Mouse (Mus musculus): ENCODE data around the gene Btn1a1. TPM values are rescaled to one million over a fixed set of nuclear protein-coding genes. Genes with fewer than 3 reads are reported as not detected.

Gene Btn1a1
- polyA plus RNA-seq, 1 experiment from 2014 or later, result not detected

- Histone ChIP-seq H3K27me3 (ENCODE audit: control insufficient read depth, insufficient read depth, low read length) (no peaks in the 10 kb centered on the region), H3K4me1 (ENCODE audit: control insufficient read depth, insufficient read depth, low read length) (peaks cover 6% of the 10 kb centered on the region; the same call in 1 of the 2 replicates), H3K9ac (ENCODE audit: low read length) (no peak overlapping the region), H3K36me3 (ENCODE audit: control insufficient read depth, insufficient read depth, low read length) (no peaks in the 10 kb centered on the region), H3K27ac (ENCODE audit: low read depth, low read length) (no peak overlapping the region), H3K4me3 (ENCODE audit: low read depth, low read length) (no peak overlapping the region), H3K4me2 (ENCODE audit: low read depth) (no peak overlapping the region), H3K9me3 (ENCODE audit: control insufficient read depth, low read length) (no peaks in the 10 kb centered on the region)
- DNase-seq (ENCODE audit: low spot score) (peak; percentile 55), ATAC-seq (ENCODE audit: insufficient read depth, low FRiP score, low TSS enrichment) (no peak)
- 12% methylated on average over 14 of the region's 14 CpGs for WGBS
These were observed 38.8 kb downstream of the Btn1a1 start for GRCm38 (mm10) chr13:23426922-23427321.

- no peak overlapping the region for H3K4me3 ChIP-seq (ENCODE audit: low read depth, low read length)
- DNase-seq (ENCODE audit: low spot score), result peak; percentile 63
- no peak for ATAC-seq (ENCODE audit: insufficient read depth, low FRiP score, low TSS enrichment)
These were observed 39.4 kb downstream of the Btn1a1 start for GRCm38 (mm10) chr13:23426335-23426734.

GRCm38 (mm10) chr13:23425505-23425904, 40.2 kb downstream of the Btn1a1 start:
- no peaks in the 10 kb centered on the region for H3K9me3 ChIP-seq (ENCODE audit: control insufficient read depth, low read length)
- H3K9ac ChIP-seq (ENCODE audit: low read length), result no peak overlapping the region
- peaks cover 6% of the 10 kb centered on the region; the same call in 1 of the 2 replicates for H3K4me1 ChIP-seq (ENCODE audit: control insufficient read depth, insufficient read depth, low read length)
- H3K27ac ChIP-seq (ENCODE audit: low read depth, low read length), result no peak overlapping the region
- H3K27me3 ChIP-seq (ENCODE audit: control insufficient read depth, insufficient read depth, low read length), result no peaks in the 10 kb centered on the region
- H3K4me2 ChIP-seq (ENCODE audit: low read depth), result peak overlapping the region; percentile 28
- H3K4me3 ChIP-seq (ENCODE audit: low read depth, low read length), result 0 out of 2 replicates have a peak overlapping the region, but pooled peaks have one; percentile 4
- WGBS, result under 1% methylated on average over 9 of the region's 9 CpGs
- peak; percentile 66 for DNase-seq (ENCODE audit: low spot score)
- H3K36me3 ChIP-seq (ENCODE audit: control insufficient read depth, insufficient read depth, low read length), result peaks cover 3% of the 10 kb centered on the region; the same call in 1 of the 2 replicates
- no peak for ATAC-seq (ENCODE audit: insufficient read depth, low FRiP score, low TSS enrichment)

More at GRCm38 (mm10) chr13:23426335-23426734, 39.4 kb downstream of the Btn1a1 start:
- Histone ChIP-seq H3K9ac (ENCODE audit: low read length) (no peak overlapping the region), H3K4me2 (ENCODE audit: low read depth) (no peak overlapping the region), H3K9me3 (ENCODE audit: control insufficient read depth, low read length) (no peaks in the 10 kb centered on the region), H3K27ac (ENCODE audit: low read depth, low read length) (no peak overlapping the region), H3K27me3 (ENCODE audit: control insufficient read depth, insufficient read depth, low read length) (no peaks in the 10 kb centered on the region), H3K4me1 (ENCODE audit: control insufficient read depth, insufficient read depth, low read length) (peaks cover 6% of the 10 kb centered on the region; the same call in 1 of the 2 replicates), H3K36me3 (ENCODE audit: control insufficient read depth, insufficient read depth, low read length) (no peaks in the 10 kb centered on the region)
- WGBS, result 6% methylated on average over 8 of the region's 8 CpGs

- 2% methylated on average over 25 of the region's 25 CpGs for WGBS
- peak; percentile 84 for ATAC-seq (ENCODE audit: insufficient read depth, low FRiP score, low TSS enrichment)
- no peak overlapping the region for H3K9ac ChIP-seq (ENCODE audit: low read length)
These were observed 41.0 kb downstream of the Btn1a1 start for GRCm38 (mm10) chr13:23424494-23425325.

GRCm38 (mm10) chr13:23424052-23424380, 41.7 kb downstream of the Btn1a1 start:
- peak overlapping the region; percentile 95 for H3K4me3 ChIP-seq (ENCODE audit: low read depth, low read length)
- H3K9ac ChIP-seq (ENCODE audit: low read length), result no peak overlapping the region
- whole genome bisulfite sequencing, result 0% methylated on average over 7 of the region's 7 CpGs
- peaks cover 6% of the 10 kb centered on the region; the same call in 1 of the 2 replicates for H3K4me1 ChIP-seq (ENCODE audit: control insufficient read depth, insufficient read depth, low read length)
- no peak for ATAC-seq (ENCODE audit: insufficient read depth, low FRiP score, low TSS enrichment)
- no peaks in the 10 kb centered on the region for H3K27me3 ChIP-seq (ENCODE audit: control insufficient read depth, insufficient read depth, low read length)
- DNase-seq (ENCODE audit: low spot score), result no peak
- H3K9me3 ChIP-seq (ENCODE audit: control insufficient read depth, low read length), result no peaks in the 10 kb centered on the region
- H3K4me2 ChIP-seq (ENCODE audit: low read depth), result peak overlapping the region; percentile 40
- peaks cover 3% of the 10 kb centered on the region; the same call in 1 of the 2 replicates for H3K36me3 ChIP-seq (ENCODE audit: control insufficient read depth, insufficient read depth, low read length)
- no peak overlapping the region for H3K27ac ChIP-seq (ENCODE audit: low read depth, low read length)

More at GRCm38 (mm10) chr13:23424494-23425325, 41.0 kb downstream of the Btn1a1 start:
- Histone ChIP-seq H3K27me3 (ENCODE audit: control insufficient read depth, insufficient read depth, low read length) (no peaks in the 10 kb centered on the region), H3K4me3 (ENCODE audit: low read depth, low read length) (0 out of 2 replicates have a peak overlapping the region, but pooled peaks have one; percentile 3), H3K4me2 (ENCODE audit: low read depth) (peak overlapping the region; percentile 28), H3K36me3 (ENCODE audit: control insufficient read depth, insufficient read depth, low read length) (peaks cover 3% of the 10 kb centered on the region; the same call in 1 of the 2 replicates), H3K4me1 (ENCODE audit: control insufficient read depth, insufficient read depth, low read length) (peaks cover 6% of the 10 kb centered on the region; the same call in 1 of the 2 replicates), H3K9me3 (ENCODE audit: control insufficient read depth, low read length) (no peaks in the 10 kb centered on the region), H3K27ac (ENCODE audit: low read depth, low read length) (no peak overlapping the region)
- DNase-seq (ENCODE audit: low spot score), result peak; percentile 95

- Histone ChIP-seq H3K4me1 (ENCODE audit: control insufficient read depth, insufficient read depth, low read length) (peaks cover 6% of the 10 kb centered on the region; the same call in 1 of the 2 replicates), H3K4me2 (ENCODE audit: low read depth) (peak within 1 kb of the TSS; percentile 90), H3K9me3 (ENCODE audit: control insufficient read depth, low read length) (no peaks in the 10 kb centered on the region), H3K27me3 (ENCODE audit: control insufficient read depth, insufficient read depth, low read length) (no peaks in the 10 kb centered on the region), H3K27ac (ENCODE audit: low read depth, low read length) (no peak within 1 kb of the TSS), H3K4me3 (ENCODE audit: low read depth, low read length) (peak within 1 kb of the TSS; percentile 95), H3K36me3 (ENCODE audit: control insufficient read depth, insufficient read depth, low read length) (peaks cover 3% of the 10 kb centered on the region; the same call in 1 of the 2 replicates), H3K9ac (ENCODE audit: low read length) (peak within 1 kb of the TSS; percentile 74)
- DNase-seq (ENCODE audit: low spot score), result peak; percentile 94
- peak; percentile 91 for ATAC-seq (ENCODE audit: insufficient read depth, low FRiP score, low TSS enrichment)
- under 1% methylated on average over 48 of the region's 48 CpGs for WGBS
These were observed 42.2 kb downstream of the Btn1a1 start, which contains the start of gene Abt1 for GRCm38 (mm10) chr13:23423286-23424051. Gene Abt1, minus strand, starts transcription at chr13:23423866.

- no peak overlapping the region for H3K4me2 ChIP-seq (ENCODE audit: low read depth)
- H3K4me1 ChIP-seq (ENCODE audit: control insufficient read depth, insufficient read depth, low read length), result peaks cover 6% of the 10 kb centered on the region; the same call in 1 of the 2 replicates
- WGBS, result 95% methylated on average over 16 of the region's 16 CpGs
- H3K4me3 ChIP-seq (ENCODE audit: low read depth, low read length), result 0 out of 2 replicates have a peak overlapping the region, but pooled peaks have one; percentile 95
- DNase-seq (ENCODE audit: low spot score) (no peak), ATAC-seq (ENCODE audit: insufficient read depth, low FRiP score, low TSS enrichment) (no peak)
- no peaks in the 10 kb centered on the region for H3K9me3 ChIP-seq (ENCODE audit: control insufficient read depth, low read length)
- H3K27ac ChIP-seq (ENCODE audit: low read depth, low read length), result no peak overlapping the region
- no peaks in the 10 kb centered on the region for H3K27me3 ChIP-seq (ENCODE audit: control insufficient read depth, insufficient read depth, low read length)
- peaks cover 3% of the 10 kb centered on the region; the same call in 1 of the 2 replicates for H3K36me3 ChIP-seq (ENCODE audit: control insufficient read depth, insufficient read depth, low read length)
- no peak overlapping the region for H3K9ac ChIP-seq (ENCODE audit: low read length)
These were observed 43.4 kb downstream of the Btn1a1 start for GRCm38 (mm10) chr13:23422351-23422750.
